Mouse (Mus musculus): ENCODE measurements at regions not wholly inside any gene's neighbourhood (a gene's known extent, or its start where the extent isn't known, plus 50 kb on each side); places are given as distances from the start of the nearest gene placed in this dataset.

- ATAC-seq (replicated peaks; ENCODE audit: low FRiP score, low TSS enrichment, poor library complexity, severe bottlenecking): no peak
These were observed 367.7 kb upstream of the Smim15 start for GRCm38 (mm10) chr13:107676310-107677090.

- no peak for ATAC-seq (replicated peaks; ENCODE audit: low FRiP score, low TSS enrichment, poor library complexity, severe bottlenecking)
These were observed 372.1 kb upstream of the Smim15 start for GRCm38 (mm10) chr13:107672166-107672565.

DNA sequence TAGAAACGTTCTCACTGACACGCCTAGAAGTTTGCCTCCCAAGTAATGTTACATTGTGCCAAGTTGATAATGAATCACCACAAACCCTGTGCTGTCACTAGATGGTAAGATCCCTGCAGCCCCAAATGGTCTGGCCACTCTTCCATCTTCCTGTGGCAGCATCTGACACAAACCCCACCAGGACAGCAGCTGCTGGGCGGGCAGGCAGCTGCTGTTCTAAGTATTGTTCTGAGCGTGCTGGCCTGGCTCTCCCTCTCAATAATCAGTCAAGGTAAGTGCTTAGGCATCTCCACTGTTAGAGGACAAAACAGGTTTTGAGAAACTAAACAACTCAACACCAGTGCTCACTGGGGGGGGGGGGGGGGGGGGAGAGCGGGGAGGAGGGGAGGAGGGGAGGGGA, 375.7 kb upstream of the Smim15 start:
- no peak for ATAC-seq (replicated peaks; ENCODE audit: low FRiP score, low TSS enrichment, poor library complexity, severe bottlenecking)

DNA sequence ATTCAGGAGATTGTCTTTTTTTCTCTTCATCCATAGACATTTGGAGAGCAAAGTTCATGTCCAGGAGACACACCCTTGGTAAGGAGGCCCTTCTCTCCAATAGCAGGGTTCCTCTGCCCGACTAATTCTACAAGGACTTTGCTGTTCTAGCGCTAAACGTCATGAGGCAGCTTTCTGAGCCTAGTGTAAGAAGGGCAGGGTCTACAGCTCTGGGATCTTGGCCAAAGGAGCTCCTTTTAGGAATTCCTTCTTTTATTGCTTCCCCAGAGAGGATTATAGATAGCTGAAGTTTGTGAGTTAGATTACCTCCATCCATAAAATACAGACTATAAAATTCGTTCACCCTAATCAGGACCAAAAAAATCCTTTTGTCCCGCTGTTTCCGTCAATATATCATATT, 378.5 kb upstream of the Smim15 start:
- ATAC-seq (replicated peaks; ENCODE audit: low FRiP score, low TSS enrichment, poor library complexity, severe bottlenecking): no peak

DNA sequence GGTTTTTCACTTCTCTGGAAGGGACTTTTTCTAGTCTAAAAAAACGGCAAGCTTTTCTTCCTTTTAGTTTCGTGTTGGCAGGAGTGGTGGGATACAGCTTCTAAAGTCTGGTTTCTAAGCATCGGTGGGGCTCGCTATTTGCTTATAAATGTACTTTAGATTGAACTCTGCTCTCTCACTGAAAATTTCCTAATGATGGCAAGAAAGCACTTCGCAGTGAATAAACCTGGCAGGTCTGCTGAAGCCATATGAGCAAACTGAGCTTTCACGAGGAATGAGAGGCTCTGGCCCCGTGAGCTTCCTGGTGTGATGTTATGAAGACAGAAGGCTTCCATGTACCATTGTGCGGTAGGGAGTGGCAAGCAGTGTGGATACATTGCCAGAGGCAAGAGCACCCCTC, 380.0 kb upstream of the Smim15 start:
- no peak for ATAC-seq (replicated peaks; ENCODE audit: low FRiP score, low TSS enrichment, poor library complexity, severe bottlenecking)

DNA sequence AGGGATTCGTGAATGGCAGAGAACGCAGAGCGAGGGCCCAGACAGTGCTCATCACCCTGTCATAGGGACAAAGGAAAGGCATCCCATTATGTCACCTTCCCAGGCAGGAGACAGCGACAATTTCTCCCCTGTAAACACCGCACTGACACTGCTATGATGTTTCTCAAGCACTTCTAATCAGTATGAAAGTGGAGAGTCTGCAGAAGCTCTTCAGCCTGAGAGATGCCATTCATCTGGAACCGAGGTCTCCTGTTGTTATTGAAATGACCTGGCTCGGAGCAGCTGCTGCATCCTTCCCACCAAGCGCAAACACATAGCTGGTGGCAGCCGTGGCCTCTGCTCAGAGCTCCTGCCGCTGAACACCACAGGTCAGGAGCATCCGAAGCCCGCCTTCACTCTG, 380.5 kb upstream of the Smim15 start:
- ATAC-seq (replicated peaks; ENCODE audit: low FRiP score, low TSS enrichment, poor library complexity, severe bottlenecking): no peak

DNA sequence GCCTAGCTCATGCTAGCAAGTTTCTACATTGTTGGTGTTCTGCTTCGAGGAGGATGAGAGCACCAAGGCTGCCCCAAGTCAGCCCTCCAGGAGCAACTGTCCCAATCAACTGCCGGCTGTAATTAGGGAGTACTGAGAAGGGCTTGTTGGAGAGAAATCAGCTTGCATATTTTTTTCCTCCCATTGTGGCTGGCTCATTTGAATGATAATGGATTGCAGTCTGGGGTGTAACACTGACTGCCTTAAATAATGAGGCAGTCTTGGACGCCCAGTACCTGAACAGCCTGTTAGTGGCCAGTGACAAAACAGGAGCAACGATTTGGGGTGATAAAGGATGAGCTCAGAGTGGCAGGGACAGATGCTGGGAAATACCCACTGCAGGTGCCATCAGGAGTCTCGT, 382.8 kb upstream of the Smim15 start:
- no peak for ATAC-seq (replicated peaks; ENCODE audit: low FRiP score, low TSS enrichment, poor library complexity, severe bottlenecking)

DNA sequence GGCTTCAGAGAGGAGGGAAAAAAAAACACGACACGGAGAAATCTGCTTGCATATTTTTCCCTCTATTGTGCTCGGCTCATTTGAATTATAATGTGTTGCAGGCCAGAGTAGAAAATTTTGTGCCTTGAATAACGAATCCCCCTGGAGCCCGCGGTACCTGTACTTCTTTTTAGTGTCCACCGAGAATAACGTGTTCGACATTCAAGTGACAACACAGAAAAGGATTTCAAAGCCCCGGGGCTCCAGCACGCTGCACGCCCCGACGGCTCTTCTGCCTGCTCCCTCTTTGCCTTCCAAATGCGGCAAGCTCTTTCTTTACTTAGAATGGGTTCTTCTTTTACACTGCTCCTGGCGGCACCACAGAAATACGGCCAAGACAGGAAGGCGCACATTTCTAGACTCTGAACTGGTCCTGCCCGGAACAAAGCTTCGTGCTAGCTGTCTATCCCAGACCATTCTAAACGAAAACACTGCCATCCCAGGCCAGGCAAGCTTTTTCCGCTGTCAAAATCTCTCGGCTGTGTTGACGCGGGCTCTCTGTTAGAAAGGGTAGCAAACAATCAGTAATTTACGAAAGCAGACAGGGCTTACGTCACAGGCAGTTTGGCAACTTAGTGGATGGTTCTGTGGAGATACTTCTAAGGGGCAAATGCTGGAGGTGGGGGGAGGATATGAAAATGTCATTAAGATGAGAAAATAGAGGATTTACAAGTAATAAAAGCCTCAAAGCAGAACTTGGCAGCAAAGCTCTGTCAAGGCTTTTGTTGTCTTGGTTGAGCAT, 398.2 kb upstream of the Smim15 start:
- peak; percentile 43 for ATAC-seq (replicated peaks; ENCODE audit: low FRiP score, low TSS enrichment, poor library complexity, severe bottlenecking)

GRCm38 (mm10) chr13:107645121-107645864, 399.0 kb upstream of the Smim15 start:
- ATAC-seq (replicated peaks; ENCODE audit: low FRiP score, low TSS enrichment, poor library complexity, severe bottlenecking): no peak

- ATAC-seq (replicated peaks; ENCODE audit: low FRiP score, low TSS enrichment, poor library complexity, severe bottlenecking): no peak
These were observed 399.5 kb upstream of the Smim15 start for GRCm38 (mm10) chr13:107644705-107645104.

DNA sequence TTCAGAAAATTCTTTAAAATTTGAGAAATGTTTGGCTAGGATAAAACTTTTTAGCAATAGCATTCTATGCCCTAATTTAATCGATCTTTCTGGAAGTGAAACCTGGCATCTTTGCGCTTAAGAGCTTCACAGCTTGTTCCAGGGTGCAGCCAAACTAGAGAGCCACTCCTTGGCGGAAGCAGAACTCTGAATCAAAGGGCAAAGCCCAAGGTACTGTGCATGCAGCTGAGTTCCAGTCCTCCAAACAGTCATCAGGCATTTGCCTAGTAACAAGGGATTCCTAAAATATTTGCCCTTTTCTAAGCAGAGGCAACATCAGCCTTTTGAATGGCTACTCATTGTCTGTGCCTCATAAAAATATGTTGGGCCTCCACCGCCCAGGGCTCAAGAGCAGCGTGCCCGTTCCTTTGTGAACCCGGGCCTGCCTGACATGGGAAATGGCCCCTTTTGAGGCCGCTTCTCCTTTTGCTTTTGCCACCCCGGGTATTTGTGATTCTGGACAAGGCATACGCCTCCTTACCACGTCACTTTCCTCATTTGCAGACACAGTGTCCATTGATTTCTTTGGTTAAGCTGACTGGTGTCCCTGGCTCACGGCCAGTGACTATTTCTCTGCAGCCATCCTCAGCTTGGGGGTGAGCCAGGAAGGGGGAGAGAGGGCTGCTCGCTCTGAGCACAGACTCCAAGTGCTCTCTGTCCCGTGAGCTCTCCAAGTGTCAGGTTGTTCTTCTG, 402.2 kb upstream of the Smim15 start:
- ATAC-seq (replicated peaks; ENCODE audit: low FRiP score, low TSS enrichment, poor library complexity, severe bottlenecking): no peak

GRCm38 (mm10) chr13:107639620-107640019, 404.6 kb upstream of the Smim15 start:
- no peak for ATAC-seq (replicated peaks; ENCODE audit: low FRiP score, low TSS enrichment, poor library complexity, severe bottlenecking)

DNA sequence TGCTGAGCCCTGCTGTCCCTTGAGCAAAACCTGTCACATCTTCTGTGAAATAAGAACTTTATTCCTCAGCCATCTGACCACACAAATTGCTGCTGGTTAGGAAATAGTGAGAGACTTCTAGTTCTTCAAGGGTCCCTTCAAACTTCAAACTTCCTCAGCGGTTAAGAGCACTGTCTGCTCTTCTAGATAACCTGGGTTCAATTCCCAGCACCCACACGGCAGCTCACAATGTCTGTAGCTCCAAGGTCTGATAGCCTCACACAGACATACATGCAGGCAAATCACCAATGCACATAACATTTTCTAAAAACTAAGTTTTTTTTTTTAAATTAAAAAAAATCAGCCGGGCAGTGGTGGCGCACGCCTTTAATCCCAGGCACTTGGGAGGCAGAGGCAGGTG, 407.0 kb upstream of the Smim15 start:
- no peak for ATAC-seq (replicated peaks; ENCODE audit: low FRiP score, low TSS enrichment, poor library complexity, severe bottlenecking)

DNA sequence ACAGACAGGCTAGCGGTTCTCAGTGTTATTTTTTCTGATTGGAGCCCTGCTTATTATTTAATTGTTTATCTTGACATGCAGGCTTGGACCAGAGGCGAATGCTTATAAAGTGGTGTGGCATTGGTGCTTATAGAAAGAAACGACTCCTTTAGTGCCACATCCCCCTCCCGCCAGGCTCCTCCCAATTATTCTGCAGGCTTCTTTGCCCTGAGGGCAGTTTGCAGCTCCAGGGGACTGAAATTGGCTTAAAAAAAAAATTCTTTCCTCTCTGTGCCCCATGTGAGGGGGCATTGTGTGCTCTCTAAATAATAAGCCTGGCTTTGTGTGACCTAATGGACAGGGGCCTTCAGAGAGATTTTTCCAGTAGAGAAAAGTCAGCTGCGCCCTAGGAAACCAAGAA, 409.1 kb upstream of the Smim15 start:
- no peak for ATAC-seq (replicated peaks; ENCODE audit: low FRiP score, low TSS enrichment, poor library complexity, severe bottlenecking)

DNA sequence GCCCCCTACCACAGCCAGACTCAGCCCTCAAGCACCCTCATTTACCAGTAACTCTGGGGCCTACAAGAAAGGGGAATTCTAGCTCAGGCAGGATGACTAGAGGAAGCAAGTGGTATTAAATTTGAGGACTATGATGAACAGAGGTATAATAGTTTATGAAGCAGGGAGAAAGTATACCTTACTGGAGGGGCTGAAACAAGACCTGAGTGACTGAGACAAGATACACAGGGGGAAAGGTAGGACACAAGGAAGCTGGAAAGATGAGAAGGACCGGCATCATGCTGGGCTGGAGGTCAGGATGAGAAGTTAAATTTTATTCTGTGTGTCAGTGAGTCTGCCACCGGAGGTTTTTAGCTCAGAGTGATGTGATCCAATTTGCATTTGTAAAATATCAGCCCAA, 417.2 kb upstream of the Smim15 start:
- ATAC-seq (replicated peaks; ENCODE audit: low FRiP score, low TSS enrichment, poor library complexity, severe bottlenecking): no peak

GRCm38 (mm10) chr13:107626670-107627069, 417.6 kb upstream of the Smim15 start:
- no peak for ATAC-seq (replicated peaks; ENCODE audit: low FRiP score, low TSS enrichment, poor library complexity, severe bottlenecking)

DNA sequence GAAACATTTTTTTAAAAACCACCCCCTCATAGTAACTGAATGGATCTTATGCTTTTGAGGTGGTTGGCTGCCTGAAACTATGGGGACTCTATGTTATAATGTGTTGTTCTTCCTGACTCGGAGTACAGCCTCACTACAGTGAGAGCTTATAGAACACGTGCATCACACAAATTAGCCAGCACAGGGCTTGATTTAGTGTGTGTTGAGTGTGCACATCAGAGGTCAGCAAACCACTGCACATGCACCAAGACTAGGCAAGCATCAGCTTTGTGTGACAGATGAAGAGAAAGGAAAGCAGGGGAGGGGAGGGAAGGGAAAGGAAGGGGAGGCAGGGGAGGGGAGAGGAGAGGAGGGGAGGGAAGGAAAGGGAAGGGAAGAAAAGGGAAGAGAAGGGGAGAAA, 422.9 kb upstream of the Smim15 start:
- no peak for ATAC-seq (replicated peaks; ENCODE audit: low FRiP score, low TSS enrichment, poor library complexity, severe bottlenecking)

GRCm38 (mm10) chr13:107620887-107621286, 423.4 kb upstream of the Smim15 start:
- no peak for ATAC-seq (replicated peaks; ENCODE audit: low FRiP score, low TSS enrichment, poor library complexity, severe bottlenecking)

- no peak for ATAC-seq (replicated peaks; ENCODE audit: low FRiP score, low TSS enrichment, poor library complexity, severe bottlenecking)
These were observed 424.0 kb upstream of the Smim15 start for GRCm38 (mm10) chr13:107620210-107620609.

DNA sequence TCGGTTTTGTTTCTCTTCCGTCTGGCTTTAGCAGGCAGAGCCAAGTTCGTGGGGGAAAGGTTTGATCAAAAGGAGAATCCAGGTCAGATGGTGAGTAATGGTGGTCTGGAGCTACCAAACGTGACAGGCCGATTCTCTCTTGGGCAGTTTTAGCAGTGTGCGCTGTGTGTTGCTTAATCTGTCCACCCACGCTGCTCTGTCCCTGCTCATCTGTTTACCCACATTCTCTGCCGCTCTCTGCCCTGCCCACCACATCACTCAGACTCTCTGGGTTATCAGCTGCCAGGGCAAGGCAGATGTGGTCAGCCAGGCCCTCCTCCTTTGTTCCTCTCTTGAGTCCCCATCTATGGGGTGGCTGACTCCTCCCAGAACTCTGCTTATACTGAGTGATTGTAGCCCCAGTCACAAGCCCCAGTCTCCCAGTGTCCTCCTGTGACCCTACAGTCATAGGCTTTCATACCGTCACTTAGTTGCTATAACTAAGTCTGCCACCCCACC, 424.8 kb upstream of the Smim15 start:
- ATAC-seq (replicated peaks; ENCODE audit: low FRiP score, low TSS enrichment, poor library complexity, severe bottlenecking): peak; percentile 99
